Comparison of ENCODE assay signal across 12 mouse cellular contexts in genomic region chr6:133986161-133986560, GRCm38 (mm10). TPM values are rescaled to one million over a fixed set of nuclear protein-coding genes. Genes with fewer than 3 reads are reported as not detected.
DNase-seq lines count a peak whose midpoint lies in the region; ATAC-seq and TF ChIP-seq lines count a peak whose summit lies in the region.
"Had no signal": no experiment of that assay in that cellular context is flagged by ENCODE, and none has a peak within 500 bp of the region (broad histone marks: within the 10 kb centered on the region; RNA-seq: fewer than 3 reads in every experiment).

No protein-coding gene starts in this region.

- H3K4me3 ChIP-seq in hindbrain, embryonic 11.5 days (ENCODE audit: low read depth, low read length): no peak overlapping the region
- H3K4me3 ChIP-seq in hindbrain, postnatal 0 days (ENCODE audit: low read length): no peak overlapping the region
- H3K4me3 ChIP-seq: forebrain, embryonic 12.5 days; limb, embryonic 15.5 days had no signal

- no peak overlapping the region for H3K27ac ChIP-seq in hindbrain, embryonic 11.5 days (ENCODE audit: low read depth, low read length)
- no peak overlapping the region for H3K27ac ChIP-seq in hindbrain, postnatal 0 days
- H3K27ac ChIP-seq: forebrain, embryonic 12.5 days; limb, embryonic 15.5 days had no signal

- H3K9ac ChIP-seq in hindbrain, embryonic 11.5 days (ENCODE audit: low read depth, low read length): no peak overlapping the region
- H3K9ac ChIP-seq in hindbrain, postnatal 0 days (replicated peaks; ENCODE audit: low read length): no peak overlapping the region
- H3K9ac ChIP-seq: forebrain, embryonic 12.5 days; limb, embryonic 15.5 days had no signal

- ATAC-seq in hindbrain, embryonic 11.5 days (ENCODE audit: low FRiP score): 0 out of 2 replicates have a peak, but pooled peaks have one; percentile 33
- no peak for ATAC-seq in hindbrain, postnatal 0 days

- H3K4me2 ChIP-seq in hindbrain, embryonic 11.5 days (replicated peaks; ENCODE audit: low read depth, low read length): no peak overlapping the region
- H3K4me2 ChIP-seq in hindbrain, postnatal 0 days (ENCODE audit: low read depth, low read length): no peak overlapping the region
- H3K4me2 ChIP-seq: forebrain, embryonic 12.5 days; limb, embryonic 15.5 days had no signal

- no peaks in the 10 kb centered on the region for H3K4me1 ChIP-seq in hindbrain, embryonic 11.5 days (replicated peaks; ENCODE audit: control insufficient read depth, insufficient read depth, low read length)
- H3K4me1 ChIP-seq in hindbrain, postnatal 0 days (ENCODE audit: insufficient read depth, low read length): no peaks in the 10 kb centered on the region

- no peak for TF ChIP-seq CTCF in hindbrain, postnatal 0 days (IDR thresholded peaks at IDR 0.05; ENCODE audit: low read depth)

- no peaks in the 10 kb centered on the region for H3K9me3 ChIP-seq in hindbrain, embryonic 11.5 days (ENCODE audit: control insufficient read depth, low read length)
- no peaks in the 10 kb centered on the region for H3K9me3 ChIP-seq in hindbrain, postnatal 0 days (ENCODE audit: low read length)
- H3K9me3 ChIP-seq: forebrain, embryonic 12.5 days; G1E; limb, embryonic 15.5 days had no signal

- H3K27me3 ChIP-seq in hindbrain, embryonic 11.5 days (ENCODE audit: control insufficient read depth, insufficient read depth, low read length): no peaks in the 10 kb centered on the region
- H3K27me3 ChIP-seq in hindbrain, postnatal 0 days (ENCODE audit: insufficient read depth, low read length): no peaks in the 10 kb centered on the region
- H3K27me3 ChIP-seq: forebrain, embryonic 12.5 days; limb, embryonic 15.5 days had no signal

- no peaks in the 10 kb centered on the region for H3K36me3 ChIP-seq in hindbrain, embryonic 11.5 days (ENCODE audit: control insufficient read depth, insufficient read depth, low read length)
- H3K36me3 ChIP-seq in hindbrain, postnatal 0 days (ENCODE audit: insufficient read depth, low read length): no peaks in the 10 kb centered on the region
- H3K36me3 ChIP-seq: forebrain, embryonic 12.5 days; G1E; limb, embryonic 15.5 days had no signal

- WGBS in hindbrain, embryonic 11.5 days: 55% methylated on average over 2 of the region's 2 CpGs
- WGBS in hindbrain, postnatal 0 days: 71% methylated on average over 2 of the region's 2 CpGs

- no peak for DNase-seq in hindbrain, embryonic 11.5 days (ENCODE audit: low spot score)
- DNase-seq in hindbrain, postnatal 0 days (ENCODE audit: low spot score): no peak
- peak; percentile 46 for DNase-seq in testis, postnatal 10 days (ENCODE audit: low spot score)
- no peak for DNase-seq in testis, postnatal 14 days (ENCODE audit: low spot score)
- peak; percentile 59 for DNase-seq in induced T-regulatory cell, adult 2 months (ENCODE audit: low read depth)
- no peak for DNase-seq in adipocyte (ENCODE audit: low spot score)
- DNase-seq in layer of hippocampus, adult 18-20 months (ENCODE audit: low spot score in 2 of 2): no peak
- no peak for DNase-seq in gastrocnemius, postnatal 25 days
- DNase-seq: right cerebral cortex, postnatal 25 days had no signal

RNA-seq across cellular contexts. Expression of gene Etv6, which starts 49.3 kb away (rescaled TPM):
- 13.0 and 13.2 TPM in 2 replicates for polyA plus RNA-seq in hindbrain, embryonic 11.5 days (2014; fragmentation: Nextera tagmentation; extraction: Ambion mirVana)
- total RNA-seq in hindbrain, postnatal 0 days (2014; rRNA removed): 7.5 and 9.1 TPM in 2 replicates
- polyA plus RNA-seq in hindbrain, postnatal 0 days (2015; fragmentation: Nextera tagmentation; extraction: Ambion mirVana): 3.6 and 4.0 TPM in 2 replicates
- 10 to 100 TPM in 1 of 2 experiments, 1 to 10 TPM in 1; 9.2 to 12.4 TPM for total RNA-seq in layer of hippocampus, adult 18-20 months (2021)
- 1 to 10 TPM; 7.5 to 9.4 TPM for total RNA-seq in gastrocnemius, postnatal 25 days (2021)

Comparison
In these comparisons a context has a peak if more than half of its experiments do, and no peak if none do; other contexts are left out.
1. DNase-seq: peak in testis, postnatal 10 days (single experiment) and induced T-regulatory cell, adult 2 months (single experiment); none in hindbrain, embryonic 11.5 days (single experiment), hindbrain, postnatal 0 days (single experiment), testis, postnatal 14 days (single experiment), adipocyte (single experiment), layer of hippocampus, adult 18-20 months (0 of 2) and gastrocnemius, postnatal 25 days (single experiment).